Mouse (Mus musculus) cerebral cortex, adult 2 months (tissue): Measurements from ENCODE around the gene Baiap2l1.

Source experiments
- WGBS: fragments of 180-500 bp; shearing (Covaris S2); methylation state at CpG from one replicate; pipeline ENCODE4 v1.1.7; 2018; 5-methylcytosine and 5-hydroxymethylcytosine counted together

Gene Baiap2l1

GRCm38 (mm10) chr5:144286591-144287266 lies 71.2 kb downstream of the Baiap2l1 start:
- WGBS = 75% methylated on average over 9 of the region's 9 CpGs

GRCm38 (mm10) chr5:144284599-144284998 lies 73.3 kb downstream of the Baiap2l1 start:
- WGBS = 89% methylated on average over 5 of the region's 5 CpGs

GRCm38 (mm10) chr5:144283551-144284031 lies 74.3 kb downstream of the Baiap2l1 start:
- WGBS = 43% methylated on average over 8 of the region's 8 CpGs

GRCm38 (mm10) chr5:144282470-144283260 lies 75.2 kb downstream of the Baiap2l1 start:
- WGBS = 50% methylated on average over 11 of the region's 11 CpGs

DNA sequence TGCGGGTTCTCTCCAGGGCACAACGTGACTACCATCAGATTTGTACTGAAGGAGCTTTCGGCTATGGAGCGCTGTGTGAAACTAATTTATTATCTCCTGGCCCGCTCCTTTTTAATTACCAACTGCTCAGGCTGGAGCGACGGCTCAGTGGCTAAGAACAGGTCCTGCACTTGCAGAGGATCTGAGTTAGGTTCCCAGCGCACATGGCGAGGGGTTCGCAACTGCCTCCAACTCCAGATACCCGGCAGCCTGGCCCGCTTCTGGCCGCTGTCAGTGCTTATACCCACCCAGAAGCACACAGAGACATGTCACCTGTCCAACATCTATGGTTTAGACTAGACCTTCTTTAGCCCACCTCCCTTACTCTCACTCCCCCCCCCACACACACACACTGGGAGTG lies 78.0 kb downstream of the Baiap2l1 start:
- 97% methylated on average over 13 of the region's 13 CpGs for WGBS

DNA sequence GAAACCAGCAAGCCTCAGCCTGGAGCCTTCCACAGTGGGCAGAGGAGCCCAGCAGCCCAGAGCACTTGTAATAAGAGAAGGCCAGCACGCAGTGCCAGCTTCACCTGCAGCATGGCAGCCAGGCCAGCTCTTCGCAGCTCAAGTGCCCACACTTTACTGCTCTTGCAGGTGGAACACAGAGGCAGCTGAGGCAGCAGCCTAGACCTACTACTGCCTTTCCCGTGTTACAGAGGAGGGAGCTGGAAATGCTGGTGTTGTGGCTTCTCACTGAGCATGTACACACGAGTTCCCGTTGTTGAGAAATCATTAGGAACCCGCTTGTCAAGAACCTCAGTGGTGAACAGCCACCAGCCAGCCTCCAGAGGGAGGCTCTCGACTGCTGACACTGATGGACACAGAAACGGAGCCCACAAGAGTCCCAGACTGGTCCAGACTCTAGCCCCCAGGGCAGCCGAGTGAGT lies 78.8 kb downstream of the Baiap2l1 start:
- 85% methylated on average over 9 of the region's 9 CpGs for WGBS

DNA sequence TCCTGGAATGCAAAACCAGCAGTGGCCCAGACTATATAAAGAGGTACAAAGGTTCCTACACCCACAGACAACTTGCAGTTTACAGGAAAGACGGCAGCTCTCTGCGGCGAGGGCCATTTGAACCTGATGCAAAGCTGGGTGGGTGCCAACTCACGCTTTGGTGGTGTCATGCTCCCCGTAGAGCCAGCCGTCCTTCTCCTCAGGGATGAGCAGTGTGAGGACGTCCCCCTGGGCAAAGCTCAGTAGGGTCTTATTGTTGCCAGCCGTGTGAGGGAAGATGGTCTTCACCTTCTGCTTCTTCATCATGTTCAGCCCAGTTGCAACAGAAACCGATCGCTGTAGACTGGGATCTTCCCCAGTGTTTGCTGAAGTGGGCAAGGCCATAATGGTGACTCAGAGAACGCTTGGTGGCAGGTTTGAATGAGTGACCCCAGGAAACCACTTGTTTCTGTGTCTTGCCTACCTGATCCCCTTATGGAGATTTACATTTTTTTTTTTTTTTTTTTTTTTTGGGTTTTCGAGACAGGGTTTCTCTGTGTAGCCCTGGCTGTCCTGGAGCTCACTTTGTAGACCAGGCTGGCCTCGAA lies 79.4 kb downstream of the Baiap2l1 start:
- 85% methylated on average over 12 of the region's 13 CpGs for WGBS

DNA sequence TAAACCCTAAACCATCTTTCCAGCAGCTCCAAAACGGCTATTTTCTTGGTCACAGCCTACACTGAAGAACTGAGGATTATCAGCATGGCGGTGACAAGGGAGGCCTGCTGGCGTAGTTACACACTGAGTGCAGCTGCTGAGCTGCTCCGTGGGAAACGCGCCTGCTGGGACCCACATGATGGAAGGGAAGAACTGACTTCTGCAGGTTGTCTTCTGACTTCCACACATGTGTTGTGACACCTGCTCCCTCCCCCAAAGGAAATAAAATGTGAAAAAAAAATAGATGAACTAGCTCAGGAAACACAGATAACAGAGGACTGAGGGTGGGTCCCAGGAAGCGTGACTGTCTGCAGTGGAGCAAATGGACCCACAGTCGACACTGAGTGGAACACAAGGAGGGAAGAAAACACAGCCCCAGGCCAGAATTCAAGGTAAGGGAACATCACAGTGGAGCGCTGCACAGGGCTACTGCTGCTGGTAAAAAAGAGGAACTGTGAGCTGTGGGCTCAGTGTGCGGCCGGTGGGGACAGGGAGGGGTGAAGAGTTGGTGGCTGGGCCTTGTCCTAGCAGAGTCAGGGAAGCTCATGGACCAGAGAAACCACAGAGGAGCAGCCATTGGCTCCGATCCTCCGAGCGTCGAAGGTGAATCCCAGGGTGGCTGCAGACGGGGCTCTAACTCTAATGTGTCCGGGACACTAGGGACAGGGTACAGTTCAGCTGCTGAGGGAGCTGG lies 80.8 kb downstream of the Baiap2l1 start:
- WGBS = 86% methylated on average over 17 of the region's 17 CpGs

- WGBS = 70% methylated on average over 6 of the region's 6 CpGs
These were observed 83.0 kb downstream of the Baiap2l1 start for GRCm38 (mm10) chr5:144274904-144275303.

- WGBS = 77% methylated on average over 5 of the region's 5 CpGs
These were observed 86.1 kb downstream of the Baiap2l1 start for GRCm38 (mm10) chr5:144271772-144272171.

DNA sequence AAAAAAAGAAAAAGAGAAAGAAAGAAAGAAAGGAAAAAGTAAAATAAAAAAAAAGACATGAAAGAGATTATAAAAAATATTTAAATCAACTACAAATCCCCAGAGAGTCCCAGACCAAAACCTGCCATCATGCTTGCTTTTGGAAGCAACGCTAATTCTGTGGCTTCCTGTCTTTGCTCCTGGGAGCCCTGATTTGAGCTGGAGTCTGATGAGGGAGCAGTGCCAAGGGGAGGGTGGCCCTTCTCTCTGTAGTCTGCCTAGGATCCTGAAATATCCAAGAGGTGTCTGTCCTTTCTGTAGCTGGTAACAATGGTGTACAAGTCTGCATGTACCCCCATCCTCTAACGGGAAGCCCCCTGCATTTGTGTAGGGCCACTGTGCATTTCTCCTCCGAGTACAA lies 86.8 kb downstream of the Baiap2l1 start:
- WGBS = 76% methylated on average over 3 of the region's 3 CpGs

GRCm38 (mm10) chr5:144270420-144270819 lies 87.5 kb downstream of the Baiap2l1 start:
- WGBS = 94% methylated on average over 8 of the region's 8 CpGs

GRCm38 (mm10) chr5:144269926-144270325 lies 88.0 kb downstream of the Baiap2l1 start:
- 91% methylated on average over 7 of the region's 7 CpGs for WGBS

- 65% methylated on average over 8 of the region's 8 CpGs for WGBS
These were observed 90.2 kb downstream of the Baiap2l1 start for GRCm38 (mm10) chr5:144267535-144268241.

DNA sequence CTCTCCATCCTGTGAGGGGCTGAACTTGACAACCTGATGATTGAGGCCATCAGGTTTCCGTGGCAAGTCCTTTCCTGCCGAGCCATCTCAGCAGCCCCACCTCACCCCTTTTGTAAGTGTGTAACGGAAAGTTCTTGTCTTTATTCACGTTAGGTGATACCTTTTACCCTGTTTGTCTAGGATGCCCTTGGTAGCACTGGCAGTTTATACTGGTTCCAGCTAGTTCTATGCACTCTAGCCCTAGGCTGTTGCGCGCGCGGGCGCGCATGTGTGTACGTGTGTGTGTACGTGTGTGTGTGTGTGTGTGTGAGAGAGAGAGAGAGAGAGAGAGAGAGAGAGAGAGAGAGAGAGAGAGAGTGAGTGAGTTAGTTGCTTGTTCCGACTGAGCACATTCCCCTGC lies 94.4 kb downstream of the Baiap2l1 start:
- 83% methylated on average over 13 of the region's 13 CpGs for WGBS

- WGBS = 53% methylated on average over 9 of the region's 9 CpGs
These were observed 94.8 kb downstream of the Baiap2l1 start for GRCm38 (mm10) chr5:144263082-144263481.

GRCm38 (mm10) chr5:144261829-144262228 lies 96.1 kb downstream of the Baiap2l1 start:
- 60% methylated on average over 5 of the region's 5 CpGs for WGBS

DNA sequence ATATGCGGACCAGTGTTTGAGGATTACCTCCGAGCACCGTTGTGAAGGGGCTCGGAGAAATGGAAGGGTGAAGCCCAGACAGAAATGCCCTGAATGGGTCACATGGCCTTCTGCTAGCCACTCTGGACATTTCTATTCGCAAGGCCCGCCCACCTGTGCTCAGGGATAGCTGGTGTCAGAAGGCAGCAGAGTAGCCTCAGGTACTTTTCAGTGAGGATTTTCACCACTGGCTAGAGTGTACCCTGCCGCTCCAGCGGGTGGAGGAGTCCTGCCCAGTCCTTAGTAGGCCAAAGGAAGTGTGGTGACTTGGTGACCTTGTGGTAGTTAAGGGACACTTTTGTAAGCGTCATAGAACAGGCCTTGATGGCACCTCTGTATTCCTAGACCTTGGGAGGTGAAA lies 96.6 kb downstream of the Baiap2l1 start:
- WGBS = 86% methylated on average over 9 of the region's 9 CpGs

GRCm38 (mm10) chr5:144260464-144260863 lies 97.4 kb downstream of the Baiap2l1 start:
- 70% methylated on average over 8 of the region's 8 CpGs for WGBS

DNA sequence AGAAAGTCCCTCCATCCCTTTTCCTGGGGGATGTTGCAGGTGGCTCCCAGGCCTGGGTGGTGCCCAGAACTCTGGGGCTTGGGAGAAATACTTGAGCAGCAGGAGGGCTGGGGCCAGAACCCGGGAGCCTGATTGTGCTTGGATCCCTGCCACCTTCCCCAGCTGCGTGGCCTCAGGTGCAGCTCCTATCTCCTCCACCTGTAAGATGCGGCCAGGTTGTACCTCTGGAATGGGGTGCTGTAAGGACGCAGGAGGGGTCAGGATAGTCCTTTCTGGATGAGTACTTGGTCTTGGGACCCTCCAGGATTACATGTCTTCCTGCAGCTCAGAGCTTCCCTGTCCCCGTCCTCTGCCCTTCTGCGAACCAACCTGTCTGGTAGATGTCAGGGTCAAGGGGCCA lies 98.7 kb downstream of the Baiap2l1 start:
- WGBS = 69% methylated on average over 6 of the region's 6 CpGs

- WGBS = 18% methylated on average over 2 of the region's 2 CpGs
These were observed 99.2 kb downstream of the Baiap2l1 start for GRCm38 (mm10) chr5:144258687-144259086.
